Mouse (Mus musculus) cerebellum, adult 2 months (tissue): ENCODE measurements at regions not wholly inside any gene's neighbourhood (a gene's known extent, or its start where the extent isn't known, plus 50 kb on each side); places are given as distances from the start of the nearest gene placed in this dataset.

ENCODE experiments used
- DNase-seq, 2 experiments: peaks; one replicate each; pipeline ENCODE4 v3.0.0; 2021
- H3K27ac ChIP-seq: fragments of 200-500 bp; 2 replicates; pipeline ENCODE4 v1.5.1; 2012; ENCODE audit warnings: low read length, control low read depth, inconsistent platforms; ENCODE audit not compliant: insufficient read depth
- H3K27me3 ChIP-seq: fragments of 200-500 bp; 2 replicates; pipeline ENCODE4 v1.6.1; 2012; ENCODE audit warnings: inconsistent platforms, mild to moderate bottlenecking, low read length, moderate library complexity; ENCODE audit not compliant: control insufficient read depth, insufficient read depth
- H3K4me1 ChIP-seq: fragments of 200-500 bp; 2 replicates; pipeline ENCODE4 v1.6.1; 2011; ENCODE audit warnings: low read length; ENCODE audit not compliant: control insufficient read depth, insufficient read depth
- H3K4me3 ChIP-seq: fragments of 200-500 bp; replicated peaks from 2 replicates; pipeline ENCODE3; 2011; ENCODE audit warnings: mild to moderate bottlenecking, low read depth, low read length, control low read depth; ENCODE audit not compliant: insufficient read depth
- CTCF ChIP-seq: fragments of 200-500 bp; IDR thresholded peaks from 2 replicates; pipeline ENCODE4 v1.5.1; 2011; ENCODE audit warnings: low read depth, mild to moderate bottlenecking, control low read depth, low read length, moderate library complexity, borderline replicate concordance; ENCODE audit not compliant: insufficient read depth
- POLR2A ChIP-seq: fragments of 200-500 bp; IDR thresholded peaks from 2 replicates; pipeline ENCODE4 v1.6.1; 2011; ENCODE audit warnings: low read length, control low read depth, borderline replicate concordance; ENCODE audit not compliant: insufficient read depth
- WGBS: fragments of 180-500 bp; shearing (Covaris S2); methylation state at CpG from one replicate; pipeline ENCODE4 v1.1.7; 2018; 5-methylcytosine and 5-hydroxymethylcytosine counted together

DNA sequence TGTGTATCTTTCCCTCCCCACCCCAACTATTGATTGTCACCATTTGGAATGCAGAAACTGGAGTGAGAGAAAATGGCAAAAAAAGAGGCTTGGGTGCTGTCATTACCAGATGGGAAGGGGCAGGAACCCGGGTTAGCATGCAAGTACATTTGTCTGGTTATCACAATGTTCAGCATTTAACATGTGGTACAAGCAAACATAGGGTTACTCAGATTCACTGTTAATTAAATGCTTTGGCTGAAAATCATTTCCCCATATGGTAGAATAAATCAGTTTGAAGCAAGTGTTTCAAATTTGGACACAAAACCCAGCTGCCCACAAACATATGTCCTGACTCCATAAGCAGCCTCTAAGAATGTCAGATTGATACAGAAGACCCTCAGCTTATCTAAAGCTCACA, 208.6 kb upstream of the Megf9 start:
- H3K27me3 ChIP-seq: no peaks in the 10 kb centered on the region
- DNase-seq: no peak
- no peaks in the 10 kb centered on the region for H3K4me1 ChIP-seq
- H3K4me3 ChIP-seq: no peak overlapping the region
- no peak for TF ChIP-seq CTCF
- TF ChIP-seq POLR2A: no peak
- WGBS: 20% methylated on average over 1 of the region's 1 CpGs
- no peak overlapping the region for H3K27ac ChIP-seq

DNA sequence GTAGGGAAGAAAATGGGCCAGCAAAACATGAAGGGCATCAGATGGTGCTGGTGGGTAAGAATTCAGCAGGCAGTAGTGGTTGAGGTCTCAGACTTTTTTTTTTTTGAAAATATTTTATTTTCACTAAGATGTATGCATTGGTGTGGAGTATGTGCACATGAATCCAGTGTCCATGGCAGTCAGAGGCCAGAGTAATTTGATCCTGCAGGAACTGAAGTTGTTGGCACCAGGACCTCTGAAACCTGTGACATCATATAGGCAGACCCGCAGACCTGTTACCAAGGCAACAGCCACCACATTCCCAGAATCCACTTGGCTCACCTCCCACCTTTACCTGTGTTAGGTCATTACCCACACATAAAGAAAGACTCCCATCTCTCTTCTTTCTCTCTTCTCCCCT, 207.2 kb upstream of the Megf9 start:
- TF ChIP-seq POLR2A (no peak), CTCF (no peak)
- no peaks in the 10 kb centered on the region for H3K4me1 ChIP-seq
- H3K27me3 ChIP-seq: no peaks in the 10 kb centered on the region
- WGBS: 13% methylated on average over 1 of the region's 1 CpGs
- no peak for DNase-seq
- no peak overlapping the region for H3K27ac ChIP-seq
- no peak overlapping the region for H3K4me3 ChIP-seq

GRCm38 (mm10) chr4:70741121-70741520, 206.3 kb upstream of the Megf9 start:
- Histone ChIP-seq H3K27me3 (no peaks in the 10 kb centered on the region), H3K27ac (no peak overlapping the region), H3K4me1 (no peaks in the 10 kb centered on the region), H3K4me3 (no peak overlapping the region)
- WGBS: 6% methylated on average over 4 of the region's 4 CpGs
- no peak for TF ChIP-seq CTCF
- no peak for TF ChIP-seq POLR2A
- no peak for DNase-seq

DNA sequence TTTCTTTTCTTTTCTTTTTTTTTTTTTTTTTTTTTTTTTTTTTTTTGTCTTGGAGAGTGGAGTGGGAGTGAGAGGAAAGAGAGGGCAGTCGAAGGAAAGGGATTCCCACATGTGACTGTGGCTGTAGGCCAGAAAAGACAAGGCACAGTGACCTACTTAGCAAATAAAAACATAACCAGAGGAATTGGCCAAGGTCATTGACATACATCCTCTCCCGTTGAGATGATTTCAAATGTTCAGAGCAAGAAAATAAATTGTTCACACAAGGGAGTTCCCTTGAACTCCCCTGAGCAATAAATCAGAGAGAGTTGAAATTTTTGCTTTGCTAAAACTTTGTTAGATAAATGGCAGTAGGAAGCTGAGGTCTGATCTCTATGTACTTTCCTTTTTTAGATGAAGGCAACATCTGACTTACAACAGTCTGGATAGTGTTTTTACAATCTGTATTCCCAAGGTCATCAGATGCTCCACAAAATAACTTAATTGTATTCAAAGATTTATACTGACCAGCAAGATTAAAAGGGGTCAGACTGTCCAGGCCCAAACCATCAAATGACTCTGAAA, 174.4 kb upstream of the Megf9 start:
- Histone ChIP-seq H3K4me3 (no peak overlapping the region), H3K4me1 (no peaks in the 10 kb centered on the region), H3K27me3 (no peaks in the 10 kb centered on the region), H3K27ac (no peak overlapping the region)
- WGBS: 8% methylated on average over 2 of the region's 2 CpGs
- DNase-seq: peak in 1 of 2 experiments; percentile 0
- no peak for TF ChIP-seq POLR2A

- H3K27me3 ChIP-seq: no peaks in the 10 kb centered on the region
- no peaks in the 10 kb centered on the region for H3K4me1 ChIP-seq
- no peak overlapping the region for H3K27ac ChIP-seq
- 70% methylated on average over 3 of the region's 3 CpGs for WGBS
- H3K4me3 ChIP-seq: no peak overlapping the region
- no peak for TF ChIP-seq POLR2A
- no peak for TF ChIP-seq CTCF
- DNase-seq: no peak
Measured at GRCm38 (mm10) chr4:70705128-70705752, 170.4 kb upstream of the Megf9 start.

DNA sequence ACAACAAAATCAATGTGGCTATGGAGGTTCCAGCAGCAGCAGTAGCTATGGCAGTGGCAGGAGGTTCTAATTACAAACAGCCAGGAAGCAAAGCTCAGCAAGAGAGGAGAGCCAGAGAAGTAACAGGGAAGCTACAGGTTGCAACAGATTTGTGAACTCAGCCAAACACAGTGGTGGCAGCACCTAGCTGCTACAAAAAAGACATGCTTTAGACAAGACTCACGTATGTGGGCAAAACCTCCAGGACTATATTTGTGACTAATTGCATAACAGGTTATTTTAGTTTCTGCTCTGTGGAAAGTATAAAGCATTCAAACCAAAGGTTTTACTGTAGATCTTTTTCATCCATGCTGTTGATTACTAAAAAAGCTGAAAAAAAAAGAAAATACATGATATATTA, 166.1 kb upstream of the Megf9 start:
- DNase-seq: no peak
- Histone ChIP-seq H3K4me3 (no peak overlapping the region), H3K4me1 (no peaks in the 10 kb centered on the region), H3K27me3 (no peaks in the 10 kb centered on the region), H3K27ac (no peak overlapping the region)
- no peak for TF ChIP-seq CTCF
- no peak for TF ChIP-seq POLR2A
- 23% methylated on average over 1 of the region's 1 CpGs for WGBS

DNA sequence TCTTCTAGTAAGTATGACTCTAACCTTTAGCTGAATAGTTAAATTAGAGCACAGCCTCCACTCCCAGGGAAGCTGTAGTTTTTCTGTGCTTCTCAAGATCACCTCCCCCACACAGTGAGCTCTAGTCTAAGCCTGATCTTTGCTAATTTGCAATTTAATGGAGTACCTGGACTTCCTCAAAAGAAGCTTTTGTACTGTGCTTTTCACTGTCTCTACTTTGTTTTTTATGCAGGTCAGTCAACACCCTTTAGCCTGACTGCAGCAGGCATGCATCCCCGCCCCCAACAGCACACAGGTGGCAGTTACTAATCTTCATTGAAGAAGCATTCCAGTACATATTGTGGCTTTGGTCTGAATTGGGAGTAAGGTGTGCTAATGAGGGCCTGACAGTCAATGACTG, 129.4 kb upstream of the Megf9 start:
- Histone ChIP-seq H3K4me1 (no peaks in the 10 kb centered on the region), H3K4me3 (no peak overlapping the region), H3K27ac (no peak overlapping the region), H3K27me3 (no peaks in the 10 kb centered on the region)
- DNase-seq: no peak
- WGBS: 93% methylated on average over 1 of the region's 1 CpGs
- TF ChIP-seq CTCF (no peak), POLR2A (no peak)

DNA sequence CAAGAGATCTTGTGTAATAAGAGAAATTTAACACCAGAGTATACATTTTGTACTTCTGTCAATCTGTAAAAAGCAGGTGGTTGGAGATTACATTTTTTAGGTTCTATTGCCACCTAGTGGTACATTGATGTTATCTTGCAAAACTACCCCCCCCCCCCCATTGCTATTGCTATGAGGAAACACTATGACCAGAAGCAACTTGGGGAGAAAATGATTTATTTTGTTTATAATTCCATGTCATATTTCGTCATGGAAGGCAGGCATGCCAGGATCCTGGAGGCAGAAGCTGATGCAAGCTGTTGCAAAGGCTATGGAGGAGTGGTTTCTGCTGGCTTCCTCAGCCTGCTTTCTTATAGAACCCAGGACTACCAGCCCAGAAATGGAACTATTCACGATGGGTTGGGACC, 86.6 kb upstream of the Megf9 start:
- Histone ChIP-seq H3K27me3 (no peaks in the 10 kb centered on the region), H3K4me3 (no peak overlapping the region), H3K27ac (no peak overlapping the region), H3K4me1 (no peaks in the 10 kb centered on the region)
- no peak for DNase-seq
- WGBS: 30% methylated on average over 2 of the region's 2 CpGs
- TF ChIP-seq CTCF (no peak), POLR2A (no peak)
